Mouse (Mus musculus) heart, adult 18-20 months (tissue): ENCODE data around the gene Thra. TPM values are rescaled to one million over a fixed set of nuclear protein-coding genes. Genes with fewer than 3 reads are reported as not detected.

ENCODE experiments used
- DNase-seq, 2 experiments: peaks; one replicate each; pipeline ENCODE4 v3.0.0; 2021 to 2022; ENCODE audit warnings: mixed read lengths in 1 of 2
- total RNA-seq, 2 experiments: library from RNA; stranded (reverse); gene quantifications; 2 replicates each; pipeline ENCODE4 v1.2.3; 2021

Gene Thra
- total RNA-seq, 2 experiments from 2014 or later = 99.7 to 103 TPM

DNA sequence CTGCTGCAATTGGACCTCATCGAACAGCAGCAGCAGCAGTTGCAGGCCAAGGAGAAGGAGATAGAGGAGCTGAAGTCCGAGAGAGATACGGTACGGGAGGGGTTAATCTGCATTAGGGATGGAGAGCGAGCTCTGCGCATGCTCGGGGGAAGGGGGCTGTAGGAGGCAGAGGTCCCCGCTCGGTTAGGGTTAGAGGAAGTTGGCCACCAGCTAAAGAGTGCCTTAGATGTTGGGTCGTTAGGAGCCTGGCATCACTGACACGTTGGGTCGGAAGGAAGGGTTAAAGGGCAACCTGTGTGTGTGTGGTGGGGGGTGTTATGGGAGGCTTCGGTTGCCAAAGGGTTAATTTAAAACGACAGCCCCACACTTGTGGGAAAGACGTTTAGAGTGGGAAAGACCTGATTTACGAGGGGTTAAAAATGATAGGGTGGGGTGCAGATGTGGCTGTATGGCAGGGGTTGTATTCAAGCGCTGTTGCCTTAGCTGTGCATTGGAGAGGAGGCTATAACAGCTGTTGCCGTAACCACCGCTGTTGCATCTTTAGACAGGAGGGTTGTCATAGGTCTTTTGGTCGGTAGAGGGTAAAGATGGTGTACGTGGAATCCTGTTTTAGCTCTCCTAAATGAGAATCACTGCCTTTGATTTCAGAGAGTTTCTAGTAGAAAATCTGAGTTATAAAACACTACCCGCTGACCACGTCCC, 56.2 kb downstream of the Thra start:
- peak; percentile 62 to 75 for DNase-seq

DNA sequence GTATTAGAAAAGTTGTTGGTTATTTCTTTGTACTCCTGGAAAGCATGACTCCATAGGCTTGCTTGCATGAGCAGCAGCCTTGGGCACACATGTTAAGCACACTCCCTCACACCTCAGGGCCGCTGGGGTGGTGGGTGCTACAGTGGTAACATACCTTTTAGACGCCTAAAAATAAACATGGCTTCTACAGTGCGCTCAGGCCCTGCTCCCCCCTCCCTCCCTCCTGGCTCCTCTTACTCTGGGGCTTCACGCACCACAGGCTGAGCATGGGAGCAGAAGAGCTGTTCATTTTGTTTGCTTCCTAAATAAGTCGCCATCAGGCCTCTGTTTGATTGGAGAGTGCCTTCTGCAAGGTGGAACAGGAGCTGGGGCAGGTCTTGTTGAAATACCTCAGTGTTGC, 56.9 kb downstream of the Thra start:
- DNase-seq = peak in 1 of 2 experiments; percentile 55

DNA sequence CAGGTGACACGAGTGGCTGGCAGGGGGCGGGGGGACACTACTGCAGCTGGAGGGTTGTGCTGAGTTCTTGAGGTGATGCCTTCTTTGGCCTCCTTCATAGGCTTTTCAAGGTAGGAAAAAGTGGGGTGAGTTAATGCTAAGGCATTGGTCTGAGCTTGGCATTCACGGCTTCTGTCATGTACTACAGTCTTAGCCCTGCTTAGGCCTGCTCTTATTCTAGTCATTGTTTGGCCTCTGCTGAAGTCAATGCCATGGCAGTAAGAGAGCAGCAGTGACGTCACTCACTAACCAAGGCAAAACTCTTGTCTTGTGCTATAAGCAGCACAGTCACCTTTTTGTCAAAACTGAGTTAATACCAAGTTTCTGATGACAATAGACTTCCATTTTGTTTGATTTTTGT, 57.5 kb downstream of the Thra start:
- DNase-seq = peak in 1 of 2 experiments; percentile 23

DNA sequence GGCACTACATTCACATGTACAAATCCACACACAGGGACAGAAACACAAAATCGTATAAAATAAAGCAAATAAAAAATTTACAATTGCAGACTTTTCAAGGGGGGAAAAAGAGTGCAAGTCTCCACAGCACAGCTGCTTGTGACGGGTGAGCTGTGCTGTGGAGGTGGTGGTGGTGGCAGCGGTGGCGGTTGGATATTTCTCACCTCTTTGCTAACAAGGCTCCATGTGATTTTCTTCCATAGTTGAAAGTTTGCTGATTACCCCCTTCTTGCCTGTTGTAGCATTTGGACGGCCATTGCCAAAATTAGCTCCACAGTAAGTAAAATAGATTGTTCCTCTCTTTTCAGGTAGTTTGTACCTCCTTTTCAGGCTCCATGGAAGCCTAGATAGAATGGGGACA, 64.2 kb downstream of the Thra start, which contains the start of gene Casc3:
Casc3 (plus strand) TSS at position 301 of the 400 bp plus-strand sequence.
- DNase-seq = no peak

DNA sequence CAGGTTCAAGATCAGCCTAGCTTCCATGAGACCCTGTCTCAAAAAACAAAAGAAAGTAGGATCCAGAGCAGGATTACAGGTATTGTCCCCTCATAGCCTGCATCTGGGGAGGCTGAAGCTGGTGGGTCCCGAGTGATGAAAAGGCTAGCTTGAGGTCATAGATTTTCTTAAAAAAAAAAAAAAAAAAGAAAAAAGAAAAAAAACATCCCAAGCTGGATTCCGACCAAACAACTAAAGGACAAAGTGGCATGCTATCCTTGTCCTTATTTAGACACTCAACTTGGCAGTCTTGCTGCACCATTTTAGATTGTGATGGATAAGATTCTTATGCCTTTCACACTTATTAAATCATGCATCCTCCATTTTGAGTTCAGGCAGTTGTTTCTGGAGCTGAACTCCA, 68.0 kb downstream of the Thra start:
- DNase-seq = no peak

DNA sequence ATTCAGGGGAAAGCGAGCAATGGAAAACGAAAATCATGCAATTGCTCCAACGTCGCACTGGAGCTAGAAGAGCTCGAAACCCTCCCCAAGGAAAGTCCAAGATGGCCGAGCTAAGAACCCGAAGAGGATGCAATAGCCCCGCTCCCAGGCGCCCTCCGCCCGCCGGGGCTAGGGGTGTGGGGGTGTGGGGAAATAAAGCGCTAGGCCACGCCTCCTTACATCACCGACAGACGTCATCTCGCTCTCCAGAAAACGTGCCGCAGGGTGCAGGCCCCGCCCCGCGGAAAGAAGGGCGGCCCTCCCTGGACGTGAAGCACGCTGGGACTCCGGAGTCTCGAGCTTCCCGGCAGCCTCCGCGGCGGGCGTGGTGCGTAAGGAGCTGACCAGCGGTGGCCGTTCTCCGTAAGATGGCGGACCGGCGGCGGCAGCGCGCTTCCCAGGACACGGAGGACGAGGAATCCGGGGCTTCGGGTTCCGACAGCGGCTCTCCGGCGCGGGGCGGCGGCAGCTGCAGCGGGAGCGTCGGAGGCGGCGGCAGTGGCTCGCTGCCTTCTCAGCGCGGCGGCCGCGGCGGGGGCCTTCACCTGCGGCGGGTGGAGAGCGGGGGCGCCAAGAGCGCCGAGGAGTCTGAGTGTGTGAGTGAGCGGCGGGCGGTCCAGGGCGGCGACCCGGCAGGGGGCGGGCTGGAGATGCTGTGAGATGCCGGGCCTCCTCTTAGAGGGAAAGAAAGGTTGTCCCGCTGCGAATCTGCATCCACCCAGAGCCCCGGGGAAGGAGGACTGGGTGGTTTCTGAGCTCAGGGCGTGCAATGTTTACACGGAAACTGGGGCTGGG, 69.2 kb downstream of the Thra start:
- peak; percentile 98 to 99 for DNase-seq

DNA sequence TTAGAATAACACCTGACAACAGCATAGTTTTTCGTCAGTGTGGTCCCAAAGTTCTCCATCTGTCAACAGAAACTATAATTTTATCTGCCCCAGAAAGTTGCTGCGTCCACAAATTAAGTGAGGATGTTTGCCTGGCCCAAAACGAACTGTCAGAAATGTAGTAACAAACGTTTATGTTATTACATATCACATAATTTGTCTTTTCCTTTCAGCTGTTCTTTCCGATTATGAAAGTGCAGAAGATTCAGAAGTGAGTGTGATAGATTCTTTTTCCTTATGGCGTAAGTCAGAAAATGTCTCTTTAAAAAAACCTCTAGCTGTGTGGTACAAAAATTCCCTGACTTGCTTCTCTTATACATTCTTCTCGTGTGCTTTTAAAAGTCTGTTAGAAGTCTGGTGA, 70.2 kb downstream of the Thra start:
- DNase-seq = no peak

DNA sequence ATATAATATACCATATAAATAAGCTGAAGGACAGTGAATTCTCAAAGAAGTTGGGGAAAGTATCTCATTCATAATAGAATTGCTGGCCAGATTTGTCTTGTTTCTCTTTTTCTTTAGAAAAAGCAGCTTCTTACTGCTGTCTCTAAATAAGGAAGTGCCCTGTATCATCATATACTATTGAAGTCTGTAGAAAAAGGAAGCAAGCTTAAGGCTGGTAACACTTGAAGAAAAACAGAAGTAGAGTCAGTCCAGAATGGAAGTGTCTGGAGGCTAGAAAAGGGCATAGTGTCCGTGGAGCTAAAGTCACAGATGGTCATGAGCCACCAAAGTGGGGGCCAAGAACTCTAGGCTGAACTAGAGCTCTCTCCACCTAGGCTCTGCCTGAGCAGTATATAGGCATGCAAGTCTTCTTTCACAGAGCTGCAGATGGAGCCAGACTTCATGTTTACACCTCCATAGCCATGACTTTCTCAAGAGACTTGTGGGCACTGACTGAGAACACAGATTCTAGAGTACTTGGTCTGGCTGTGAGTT, 76.3 kb downstream of the Thra start:
- DNase-seq = no peak

Other genes with a start within 250 kb of the Thra start
- 1 to 10 TPM in 1 of 2 experiments, under 1 TPM in 1; 0.89 to 5.0 TPM for gene Ikzf3, start 194.6 kb upstream of the Thra start, total RNA-seq
- gene Zpbp2, start 189.5 kb upstream of the Thra start, total RNA-seq = not detected
- gene Ormdl3, start 153.3 kb upstream of the Thra start, total RNA-seq = 10 to 100 TPM; 42.6 to 47.5 TPM
- not detected for gene Lrrc3c, start 142.3 kb upstream of the Thra start, total RNA-seq
- 10 to 100 TPM in 1 of 2 experiments, 1 to 10 TPM in 1; 6.6 to 10.4 TPM for gene Gm12355, start 115.0 kb upstream of the Thra start, total RNA-seq
- 1 to 10 TPM; 3.0 to 3.1 TPM for gene Gsdma3, start 114.3 kb upstream of the Thra start, total RNA-seq
- not detected for gene Gsdma2, start 93.9 kb upstream of the Thra start, total RNA-seq
- gene Gsdma, start 76.3 kb upstream of the Thra start, total RNA-seq = under 1 TPM; 0.10 TPM
- 100 to 1,000 TPM in 1 of 2 experiments, 10 to 100 TPM in 1; 99.2 to 107 TPM for gene Psmd3, start 58.1 kb upstream of the Thra start, total RNA-seq
- not detected for gene Csf3, start 39.4 kb upstream of the Thra start, total RNA-seq
- 10 to 100 TPM; 42.0 to 44.2 TPM for gene Med24, start 11.2 kb upstream of the Thra start, total RNA-seq
- 10 to 100 TPM; 54.2 to 67.6 TPM for gene Nr1d1, start 34.7 kb downstream of the Thra start, total RNA-seq
- gene Msl1, start 54.9 kb downstream of the Thra start, total RNA-seq = 10 to 100 TPM; 71.7 to 73.3 TPM
- gene Casc3, start 64.3 kb downstream of the Thra start, total RNA-seq = 10 to 100 TPM; 17.2 to 19.3 TPM
- gene Rapgefl1, start 96.1 kb downstream of the Thra start, total RNA-seq = under 1 TPM; 0.72 to 0.82 TPM
- 10 to 100 TPM in 1 of 2 experiments, 1 to 10 TPM in 1; 7.3 to 10.1 TPM for gene Wipf2, start 123.0 kb downstream of the Thra start, total RNA-seq
- under 1 TPM; 0.40 to 0.41 TPM for gene Cdc6, start 167.2 kb downstream of the Thra start, total RNA-seq
- gene Rara, start 187.2 kb downstream of the Thra start, total RNA-seq = 10 to 100 TPM in 1 of 2 experiments, 1 to 10 TPM in 1; 8.7 to 10.1 TPM
- under 1 TPM; 0.36 to 0.45 TPM for gene Gjd3, start 242.4 kb downstream of the Thra start, total RNA-seq